Mouse (Mus musculus) embryo, embryonic 11 days (tissue): Measurements from ENCODE around the gene Zswim8.
"Not testable (repeated sequence)": the region's sequence is repeated elsewhere in the genome, so short reads cannot be mapped to it uniquely, and the experiment has no call there.

Experiments used
- DNase-seq: peaks from one replicate; pipeline ENCODE4 v3.0.0-alpha.2; 2015

Zswim8 gene

GRCm38 (mm10) chr14:20694185-20694883, 13.0 kb upstream of the Zswim8 start:
- no peak for DNase-seq

DNA sequence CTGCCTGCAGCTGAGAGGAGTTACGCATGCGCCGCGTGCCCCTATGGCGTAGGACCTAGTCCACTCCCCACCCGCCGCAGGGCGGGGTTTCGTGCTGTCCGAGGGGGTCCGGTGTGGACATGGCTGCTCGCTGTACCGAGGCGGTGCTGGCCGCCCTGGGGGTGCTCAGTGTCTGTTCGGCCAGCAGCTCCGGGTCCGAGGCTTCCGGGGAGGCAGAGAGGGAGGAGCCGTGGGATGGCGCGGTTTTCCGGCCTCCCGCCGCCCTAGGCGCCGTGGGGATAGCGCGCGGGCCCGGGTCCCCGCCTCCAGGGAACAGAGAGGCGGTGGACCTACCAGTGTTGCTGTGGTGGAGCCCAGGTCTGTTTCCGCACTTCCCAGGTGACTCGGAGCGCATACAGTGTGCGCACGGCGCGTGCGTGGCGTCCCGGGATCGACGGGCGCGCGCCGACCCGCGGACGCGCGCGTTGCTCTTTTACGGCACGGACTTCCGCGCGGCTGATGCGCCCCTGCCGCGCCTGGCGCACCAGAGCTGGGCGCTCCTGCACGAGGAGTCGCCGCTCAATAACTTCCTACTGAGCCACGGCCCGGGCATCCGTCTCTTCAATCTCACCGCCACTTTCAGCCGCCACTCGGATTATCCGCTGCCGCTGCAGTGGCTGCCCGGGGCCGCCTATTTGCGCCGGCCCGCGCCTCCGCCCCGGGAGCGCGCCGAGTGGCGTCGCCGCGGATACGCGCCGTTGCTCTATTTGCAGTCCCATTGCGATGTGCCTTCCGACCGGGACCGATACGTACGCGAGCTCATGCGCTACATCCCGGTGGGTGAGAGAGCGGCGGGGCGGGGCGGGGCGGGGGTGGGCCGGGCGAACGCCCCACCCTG, 12.2 kb upstream of the Zswim8 start, which contains the start of gene Fut11:
TSS of gene Fut11 (plus strand) at position 85 of the 877 bp plus-strand sequence.
- DNase-seq, result peak; percentile 96

GRCm38 (mm10) chr14:20695761-20696520, 11.4 kb upstream of the Zswim8 start:
- DNase-seq, result no peak

- DNase-seq, result peak; percentile 70
Measured at GRCm38 (mm10) chr14:20696986-20697385, 10.4 kb upstream of the Zswim8 start.

DNA sequence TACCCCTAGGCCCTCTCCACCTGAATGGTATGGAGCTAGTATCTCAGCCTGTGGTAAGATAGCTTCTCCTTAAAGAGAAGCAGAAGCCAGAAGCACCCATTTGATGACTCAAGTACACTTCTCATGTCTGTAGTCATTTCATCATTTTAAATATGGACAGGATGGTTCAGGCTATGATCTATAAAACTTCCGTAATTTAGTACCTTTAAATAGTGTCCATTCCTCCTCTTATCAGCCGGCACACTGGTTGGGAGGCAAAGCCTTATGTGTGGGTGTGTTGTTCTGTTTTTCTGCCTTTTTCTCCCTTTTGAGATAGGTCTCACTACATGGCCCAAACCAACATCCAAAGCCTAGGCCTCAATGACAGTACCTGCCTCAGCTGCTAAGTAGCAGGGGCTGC, 8.8 kb upstream of the Zswim8 start:
- DNase-seq, result no peak

DNA sequence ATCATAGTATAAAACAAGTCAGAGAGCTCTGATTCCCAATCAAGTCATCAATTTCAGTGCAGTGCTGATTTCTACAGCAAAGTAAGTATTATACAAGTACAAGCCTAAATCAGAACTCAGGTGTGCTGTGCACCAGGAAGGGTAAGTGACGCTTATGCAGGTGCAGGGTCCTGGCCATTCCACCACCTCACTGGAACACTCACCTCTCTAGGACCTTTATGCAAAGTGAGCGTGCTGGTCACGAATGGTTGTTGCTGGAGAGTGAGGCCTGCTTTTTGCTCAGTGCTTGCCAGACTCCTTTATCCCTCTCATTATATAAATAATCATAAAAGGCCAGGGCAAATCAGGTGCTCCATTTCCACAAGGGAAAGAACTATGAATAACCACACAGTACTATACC, 7.0 kb upstream of the Zswim8 start:
- DNase-seq, result no peak

- no peak for DNase-seq
Measured at GRCm38 (mm10) chr14:20701554-20701953, 5.8 kb upstream of the Zswim8 start.

DNA sequence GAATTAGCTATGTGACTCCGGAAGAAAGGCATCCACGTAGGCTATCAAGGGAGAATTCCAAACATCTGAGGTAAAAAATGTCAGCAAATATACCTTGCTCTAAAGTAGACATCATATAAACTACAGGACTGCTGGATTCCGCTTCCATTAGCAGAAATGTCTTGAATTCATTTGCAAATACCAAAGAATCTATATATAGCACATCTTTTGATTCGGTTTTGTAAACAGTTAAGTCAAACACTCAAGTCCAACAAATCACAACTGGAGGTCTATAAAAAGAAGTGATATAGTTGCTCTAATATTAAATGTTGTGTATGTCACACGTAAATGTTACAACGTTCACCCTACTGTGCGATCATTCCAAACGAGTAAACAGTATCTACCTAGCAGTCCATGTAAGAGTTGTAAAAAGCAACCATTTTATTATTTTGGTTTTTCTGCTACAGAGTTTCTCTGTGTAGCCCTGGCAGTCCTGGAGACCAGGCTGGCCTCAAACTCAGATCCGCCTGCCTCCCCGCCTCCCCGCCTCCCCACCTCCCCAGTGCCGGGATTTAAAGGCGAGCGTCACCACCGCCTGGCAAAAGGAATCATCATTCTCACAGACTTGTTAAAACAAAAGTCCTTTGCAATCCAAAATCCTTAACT, 5.1 kb upstream of the Zswim8 start:
- DNase-seq, result no peak

GRCm38 (mm10) chr14:20702741-20703381, 4.5 kb upstream of the Zswim8 start, which contains the start of gene Chchd1:
TSS of gene Chchd1 (plus strand) at chr14:20703006.
- peak; percentile 94 for DNase-seq

GRCm38 (mm10) chr14:20703461-20703860, 3.9 kb upstream of the Zswim8 start:
- DNase-seq, result not testable (repeated sequence)

DNA sequence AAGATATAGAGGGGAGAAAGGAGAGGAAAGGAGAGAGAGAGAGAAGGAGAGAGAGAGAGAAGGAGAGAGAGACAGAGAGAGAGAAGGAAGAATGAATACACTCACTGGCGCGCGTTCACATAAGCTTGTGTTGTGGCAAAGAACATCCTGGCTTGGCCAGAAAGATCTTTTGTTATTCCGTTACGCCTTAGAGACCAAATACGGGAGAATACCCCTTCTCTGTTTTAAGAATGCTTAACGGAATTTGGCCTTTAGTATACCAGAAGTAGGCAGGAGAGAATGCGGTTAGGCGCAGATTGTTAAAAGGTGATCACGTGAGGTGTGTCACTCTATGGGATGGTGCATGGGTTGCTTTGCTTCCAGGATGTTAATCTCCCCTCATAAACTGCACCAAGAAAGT, 887 bp downstream of the Zswim8 start:
- DNase-seq, result no peak

GRCm38 (mm10) chr14:20713832-20714231, 6.5 kb downstream of the Zswim8 start:
- no peak for DNase-seq

DNA sequence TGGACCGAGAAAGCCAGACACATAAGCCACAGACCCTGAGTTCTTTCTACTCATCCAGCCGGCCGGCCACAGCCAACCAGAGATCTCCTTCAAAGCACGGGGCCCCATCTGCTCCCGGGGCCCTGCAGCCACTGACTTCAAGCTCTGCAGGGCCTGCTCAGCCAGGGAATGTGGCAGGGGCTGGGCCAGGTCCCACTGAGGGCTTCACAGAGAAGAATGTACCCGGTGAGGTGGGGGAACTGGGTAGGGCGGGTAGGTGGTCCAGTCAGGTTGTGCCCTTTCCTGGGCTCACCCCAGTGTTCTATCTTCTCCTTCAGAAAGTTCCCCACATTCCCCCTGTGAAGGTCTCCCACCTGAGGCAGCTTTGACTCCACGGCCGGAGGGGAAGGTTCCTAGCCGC, 11.1 kb downstream of the Zswim8 start:
- no peak for DNase-seq

DNA sequence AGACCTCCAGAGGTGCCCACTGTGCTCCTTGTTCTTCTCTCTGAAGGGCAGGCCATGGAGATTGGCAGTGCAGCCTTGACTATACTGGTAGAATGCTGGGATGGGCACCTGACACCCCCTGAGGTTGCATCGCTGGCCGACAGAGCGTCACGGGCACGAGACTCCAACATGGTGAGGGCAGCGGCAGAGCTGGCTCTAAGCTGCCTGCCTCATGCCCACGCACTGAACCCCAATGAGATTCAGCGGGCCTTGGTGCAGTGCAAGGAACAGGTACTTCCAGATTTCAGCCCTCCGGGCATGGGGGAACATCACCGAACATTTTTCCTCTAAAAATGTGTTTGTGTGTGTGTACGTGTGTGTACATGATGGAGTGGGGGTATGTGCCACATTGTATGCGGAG, 12.4 kb downstream of the Zswim8 start:
- DNase-seq, result no peak

- DNase-seq, result no peak
Measured at GRCm38 (mm10) chr14:20721371-20721770, 14.0 kb downstream of the Zswim8 start.

GRCm38 (mm10) chr14:20723006-20723405, 15.7 kb downstream of the Zswim8 start:
- DNase-seq, result no peak

DNA sequence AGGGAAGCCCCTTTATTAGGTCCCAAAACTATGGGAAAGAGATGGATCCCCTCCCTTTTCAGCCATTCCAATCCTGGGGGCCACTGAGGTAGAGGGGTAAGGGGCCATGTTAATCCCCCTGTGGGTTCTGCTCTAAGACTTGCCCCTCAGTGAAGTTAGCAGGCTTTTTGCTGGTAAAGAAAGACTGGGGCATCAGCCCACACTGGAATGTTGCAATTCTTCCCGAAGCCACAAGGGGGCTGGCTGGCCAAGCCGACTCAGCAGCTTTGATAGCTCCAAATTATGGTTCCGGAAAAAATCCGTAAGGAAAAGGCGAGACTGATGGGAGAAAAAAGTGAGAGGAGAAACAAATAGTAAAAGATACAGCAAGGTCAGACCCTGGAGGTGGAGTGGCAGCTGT, 16.7 kb downstream of the Zswim8 start:
- peak; percentile 68 for DNase-seq

- no peak for DNase-seq
Measured at GRCm38 (mm10) chr14:20725660-20726339, 18.4 kb downstream of the Zswim8 start.

DNA sequence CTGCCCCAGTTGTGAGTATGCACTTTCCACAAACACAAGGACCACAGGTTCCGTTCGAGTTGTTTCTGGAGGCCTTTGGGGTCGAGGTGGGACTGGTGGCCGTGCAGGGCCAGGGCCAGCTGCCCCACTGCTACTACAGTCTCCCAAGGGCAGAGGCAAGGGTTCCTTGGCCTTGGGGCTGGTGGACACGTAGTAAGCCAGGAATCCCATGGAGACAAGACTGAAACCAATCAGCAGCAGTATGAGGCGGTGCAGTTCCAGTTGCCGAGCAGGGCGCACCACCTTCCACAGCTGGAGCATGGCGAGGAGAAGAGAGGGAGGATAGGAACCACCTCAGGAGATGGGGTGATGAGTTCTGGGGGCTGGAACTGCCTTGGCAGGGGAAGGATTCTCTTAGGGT, 22.5 kb downstream of the Zswim8 start:
- DNase-seq, result no peak

DNA sequence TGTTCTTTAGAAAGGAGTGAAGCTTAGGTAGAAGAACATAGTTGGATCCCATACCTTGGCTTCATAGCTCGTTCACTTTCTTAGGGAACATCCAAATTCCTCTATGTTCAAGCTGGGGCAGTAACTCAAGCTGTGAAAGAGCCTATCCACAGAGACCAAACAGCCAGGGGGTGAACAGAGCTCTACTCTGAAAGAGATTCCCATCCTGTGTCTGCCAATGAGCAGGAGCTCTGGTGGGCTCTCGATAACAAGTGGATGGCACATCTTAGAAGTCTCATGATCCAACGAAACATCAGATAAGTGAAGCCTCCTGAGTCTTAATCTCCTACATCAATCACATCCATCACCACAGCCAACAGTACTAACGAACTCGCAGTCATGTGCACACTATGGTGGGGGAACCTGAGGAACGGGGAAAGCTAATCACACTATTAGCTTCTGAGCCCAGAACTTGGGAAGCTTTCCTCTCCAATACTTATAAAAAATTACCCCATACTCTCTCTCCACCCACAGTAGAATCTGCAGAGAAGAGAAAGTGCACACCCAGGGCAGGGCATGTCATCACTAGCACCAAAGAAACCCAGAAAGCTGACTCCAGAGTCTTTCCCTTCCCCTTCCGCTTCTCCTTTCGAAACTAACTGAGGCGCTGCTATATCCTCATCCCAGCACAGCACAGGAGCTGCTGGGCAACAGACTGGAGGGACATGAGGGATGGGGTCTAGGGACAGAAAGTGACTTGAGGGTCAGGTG, 23.7 kb downstream of the Zswim8 start:
- DNase-seq, result no peak
